Mouse (Mus musculus) myocyte (in vitro differentiated cells): ENCODE data around the gene Ust.

Source experiments
- E2F4 ChIP-seq: IDR thresholded peaks from one replicate; pipeline ENCODE4 v1.6.1; 2011; ENCODE audit warnings: mild to moderate bottlenecking, control low read depth, moderate library complexity; ENCODE audit not compliant: insufficient read depth
- MAX ChIP-seq: IDR thresholded peaks from one replicate; pipeline ENCODE4 v1.6.1; 2011; ENCODE audit warnings: low read depth, mild to moderate bottlenecking, control low read depth
- MYOD1 ChIP-seq, 3 experiments: IDR thresholded peaks; one replicate each; pipeline ENCODE4 v1.6.1; 2011; ENCODE audit warnings: control low read depth in 2 of 3, low read depth in 2 of 3, mild to moderate bottlenecking in 2 of 3, moderate library complexity in 1 of 3; ENCODE audit not compliant: insufficient read length in 2 of 3, control insufficient read depth in 1 of 3
- POLR2A ChIP-seq: IDR thresholded peaks from one replicate; pipeline ENCODE4 v1.6.1; 2011; ENCODE audit warnings: low read depth, mild to moderate bottlenecking, control low read depth, moderate library complexity; ENCODE audit not compliant: insufficient read length
- POLR2AphosphoS2 ChIP-seq: IDR thresholded peaks from one replicate; pipeline ENCODE4 v1.6.1; 2011; ENCODE audit warnings: low read depth, control low read depth; ENCODE audit not compliant: insufficient read length
- REST ChIP-seq: IDR thresholded peaks from one replicate; pipeline ENCODE4 v1.6.1; 2011; ENCODE audit warnings: mild to moderate bottlenecking, control low read depth, moderate library complexity; ENCODE audit not compliant: insufficient read depth, insufficient read length
- SRF ChIP-seq: IDR thresholded peaks from one replicate; pipeline ENCODE4 v1.6.1; 2011; ENCODE audit warnings: low read depth; ENCODE audit not compliant: control insufficient read depth, insufficient read length
- TCF12 ChIP-seq: IDR thresholded peaks from one replicate; pipeline ENCODE4 v1.6.1; 2011; ENCODE audit warnings: mild to moderate bottlenecking, control low read depth; ENCODE audit not compliant: poor library complexity, insufficient read depth, severe bottlenecking
- TCF3 ChIP-seq: IDR thresholded peaks from one replicate; pipeline ENCODE4 v1.6.1; 2011; ENCODE audit warnings: low read depth, control low read depth; ENCODE audit not compliant: insufficient read length
- USF1 ChIP-seq: IDR thresholded peaks from one replicate; pipeline ENCODE4 v1.6.1; 2011; ENCODE audit warnings: low read depth, mild to moderate bottlenecking, control low read depth, moderate library complexity

GRCm38 (mm10) chr10:8185586-8185985, 333.0 kb downstream of the Ust start:
- no peak for TF ChIP-seq POLR2A
- TF ChIP-seq MYOD1 (IDR thresholded peaks at IDR 0.05; ENCODE audit: control insufficient read depth in 1 of 3, insufficient read length in 2 of 3, low read depth in 2 of 3) = no peak
- TF ChIP-seq TCF12 = no peak
- no peak for TF ChIP-seq E2F4
- TF ChIP-seq SRF = no peak
- no peak for TF ChIP-seq POLR2AphosphoS2
- no peak for TF ChIP-seq USF1
- TF ChIP-seq MAX = no peak
- TF ChIP-seq TCF3 = no peak
- no peak for TF ChIP-seq REST
